Mouse (Mus musculus) liver, embryonic 14.5 days (tissue): Measurements from ENCODE around the gene Mgat4b. TPM values are rescaled to one million over a fixed set of nuclear protein-coding genes. Genes with fewer than 3 reads are reported as not detected.
A peak's percentile ranks its signal among the peaks of the same experiment; 100 is the strongest.

ENCODE experiments used
- ATAC-seq: fragments of 200-750 bp; cut with Nextera tagmentation; 2 replicates; pipeline ENCODE4 v1.8.0; 2017; ENCODE audit warnings: moderate number of reproducible peaks, mild to moderate bottlenecking, moderate library complexity; ENCODE audit not compliant: insufficient read depth
- DNase-seq, 3 experiments: peaks; one replicate each; pipeline ENCODE4 v3.0.0-alpha.2; 2012 to 2013; ENCODE audit warnings: low read depth in 3 of 3, low spot score in 3 of 3
- H3K27ac ChIP-seq: fragments of 300-500 bp; sonication (generic); 2 replicates; pipeline ENCODE4 v1.5.1; 2014; ENCODE audit warnings: moderate library complexity, mild to moderate bottlenecking, control low read depth, inconsistent platforms
- H3K27me3 ChIP-seq: fragments of 300-500 bp; sonication (generic); 2 replicates; pipeline ENCODE4 v1.6.1; 2014; ENCODE audit warnings: mild to moderate bottlenecking, low read length, moderate library complexity; ENCODE audit not compliant: control insufficient read depth, insufficient read depth
- H3K36me3 ChIP-seq: fragments of 300-500 bp; sonication (generic); replicated peaks from 2 replicates; pipeline ENCODE4 v1.6.1; 2014; ENCODE audit warnings: low read depth; ENCODE audit not compliant: control insufficient read depth, insufficient read depth
- H3K4me1 ChIP-seq, 2 experiments: fragments of 200-500 bp in 1 of 2; fragments of 300-500 bp in 1 of 2; sonication (generic) in 1 of 2; replicated peaks; 2 replicates each; pipeline ENCODE4 v1.6.1; 2012 to 2014; ENCODE audit warnings: antibody characterized with exemption in 1 of 2, inconsistent platforms in 1 of 2, low read length in 1 of 2; ENCODE audit not compliant: control insufficient read depth in 2 of 2, insufficient read depth in 2 of 2
- H3K4me2 ChIP-seq: fragments of 300-500 bp; sonication (generic); 2 replicates; pipeline ENCODE4 v1.6.1; 2014; ENCODE audit warnings: low read depth, mild to moderate bottlenecking, control low read depth, moderate library complexity
- H3K4me3 ChIP-seq, 2 experiments: fragments of 200-500 bp in 1 of 2; fragments of 300-500 bp in 1 of 2; sonication (generic) in 1 of 2; 2 replicates each; pipeline ENCODE4 v1.5.1; 2012 to 2014; ENCODE audit warnings: low read depth in 2 of 2, low read length in 2 of 2, mild to moderate bottlenecking in 2 of 2, control low read depth in 1 of 2, inconsistent platforms in 1 of 2, moderate library complexity in 1 of 2; ENCODE audit not compliant: insufficient read depth in 1 of 2
- H3K9ac ChIP-seq: fragments of 300-500 bp; sonication (generic); replicated peaks from 2 replicates; pipeline ENCODE4 v1.6.1; 2014; ENCODE audit warnings: mild to moderate bottlenecking, control low read depth, moderate library complexity
- H3K9me3 ChIP-seq: fragments of 300-500 bp; sonication (generic); 2 replicates; pipeline ENCODE4 v1.6.1; 2016; ENCODE audit warnings: low read length, mixed read lengths; ENCODE audit not compliant: control insufficient read depth
- CTCF ChIP-seq: IDR thresholded peaks from 2 replicates; pipeline ENCODE4 v1.5.1; 2016; ENCODE audit warnings: antibody characterized with exemption, low read depth, control low read depth
- EP300 ChIP-seq: IDR thresholded peaks from 2 replicates; pipeline ENCODE4 v1.6.1; 2016; ENCODE audit warnings: antibody characterized with exemption, low read depth
- WGBS: fragments of 180-500 bp; shearing (Covaris S2); extraction: QIAGEN DNeasy Blood & Tissue Kit; methylation state at CpG from one replicate; pipeline ENCODE4 v1.1.7; 2014; ENCODE audit not compliant: insufficient replicate concordance; 5-methylcytosine and 5-hydroxymethylcytosine counted together
- polyA plus RNA-seq, 2 experiments: library from polyadenylated mRNA; depleted of rRNA in 1 of 2; stranded (reverse) in 1 of 2; unstranded in 1 of 2; fragments of >200 nt; fragmentation: Nextera tagmentation in 1 of 2; extraction: Ambion mirVana in 1 of 2; gene quantifications; 2 replicates each; pipeline versions ENCODE4 v1.2.1 to v1.2.3; 2012 to 2014

Gene Mgat4b
- polyA plus RNA-seq, 2 experiments, result 5.7 to 14.8 TPM

- TF ChIP-seq EP300 (no peak), CTCF (no peak)
- ATAC-seq (no peak), DNase-seq (no peak)
- Histone ChIP-seq H3K4me2 (no peak overlapping the region), H3K27ac (no peak overlapping the region), H3K27me3 (no peaks in the 10 kb centered on the region), H3K4me3 (no peak overlapping the region), H3K36me3 (peaks cover 31% of the 10 kb centered on the region), H3K9me3 (no peaks in the 10 kb centered on the region), H3K4me1 (peaks cover 8 to 10% of the 10 kb centered on the region in 2 experiments), H3K9ac (no peak overlapping the region)
- WGBS, result 64% methylated on average over 7 of the region's 7 CpGs
Measured at GRCm38 (mm10) chr11:50229252-50229910, 18.7 kb downstream of the Mgat4b start.

DNA sequence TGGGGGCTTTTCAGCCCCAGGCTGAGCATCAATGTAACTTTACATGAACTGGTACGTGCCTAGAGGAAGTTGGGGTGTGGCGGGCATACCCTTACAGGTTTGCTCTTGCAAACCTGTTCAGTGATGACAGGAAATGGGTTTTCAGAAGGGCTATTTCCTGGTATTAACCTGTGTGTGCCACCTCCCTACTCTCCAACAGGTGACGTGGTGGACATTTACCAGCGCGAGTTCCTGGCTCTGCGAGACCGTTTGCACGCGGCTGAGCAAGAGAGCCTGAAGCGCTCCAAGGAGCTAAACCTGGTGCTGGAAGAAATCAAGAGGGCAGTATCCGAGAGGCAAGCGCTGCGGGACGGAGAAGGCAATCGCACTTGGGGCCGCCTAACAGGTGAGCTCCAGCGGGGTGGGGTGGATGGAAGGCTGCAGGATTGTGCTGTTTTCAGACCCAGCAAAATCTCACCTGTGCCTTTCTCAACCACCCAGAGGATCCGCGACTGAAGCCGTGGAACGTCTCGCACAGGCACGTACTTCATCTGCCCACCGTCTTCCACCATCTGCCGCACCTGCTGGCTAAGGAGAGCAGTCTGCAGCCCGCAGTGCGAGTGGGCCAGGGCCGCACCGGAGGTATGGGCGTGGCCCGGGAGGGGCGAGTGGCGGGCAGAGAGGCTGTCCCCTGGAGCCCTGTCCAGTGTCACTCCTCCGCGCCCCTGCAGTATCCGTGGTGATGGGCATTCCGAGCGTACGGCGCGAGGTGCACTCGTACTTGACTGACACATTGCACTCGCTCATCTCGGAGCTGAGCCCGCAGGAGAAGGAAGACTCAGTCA is 20.0 kb downstream of the Mgat4b start:
- 78% methylated on average over 45 of the region's 45 CpGs for WGBS
- Histone ChIP-seq H3K9ac (no peak overlapping the region), H3K36me3 (peaks cover 37% of the 10 kb centered on the region)

GRCm38 (mm10) chr11:50231411-50231810 is 20.7 kb downstream of the Mgat4b start:
- Histone ChIP-seq H3K4me1 (peaks cover 10 to 12% of the 10 kb centered on the region in 2 experiments), H3K4me2 (peak overlapping the region; percentile 34; the same call in 1 of the 2 replicates), H3K27ac (no peak overlapping the region), H3K4me3 (no peak overlapping the region), H3K9ac (no peak overlapping the region), H3K27me3 (no peaks in the 10 kb centered on the region), H3K9me3 (no peaks in the 10 kb centered on the region), H3K36me3 (peaks cover 37% of the 10 kb centered on the region)
- TF ChIP-seq EP300 (no peak), CTCF (peak; percentile 78)
- DNase-seq, result peak; percentile 64 to 68 (median 66)
- no peak for ATAC-seq
- WGBS, result 34% methylated on average over 8 of the region's 8 CpGs

More for the DNA sequence above, 20.0 kb downstream of the Mgat4b start:
- Histone ChIP-seq H3K27ac (no peak overlapping the region), H3K27me3 (no peaks in the 10 kb centered on the region), H3K9me3 (no peaks in the 10 kb centered on the region), H3K4me2 (peak overlapping the region; percentile 34; the same call in 1 of the 2 replicates), H3K4me3 (no peak overlapping the region), H3K4me1 (peaks cover 8 to 10% of the 10 kb centered on the region in 2 experiments)
- DNase-seq (no peak), ATAC-seq (no peak)
- no peak for TF ChIP-seq EP300
- TF ChIP-seq CTCF, result no peak

GRCm38 (mm10) chr11:50233022-50233421 is 22.3 kb downstream of the Mgat4b start:
- WGBS, result 72% methylated on average over 13 of the region's 13 CpGs
- ATAC-seq (no peak), DNase-seq (no peak)
- H3K27ac ChIP-seq, result no peak overlapping the region
- no peak for TF ChIP-seq EP300
- TF ChIP-seq CTCF, result no peak
- no peak overlapping the region for H3K4me2 ChIP-seq
- no peak overlapping the region for H3K9ac ChIP-seq
- no peaks in the 10 kb centered on the region; the same call in 1 of the 2 replicates for H3K27me3 ChIP-seq
- no peak overlapping the region for H3K4me3 ChIP-seq
- no peaks in the 10 kb centered on the region for H3K9me3 ChIP-seq
- peaks cover 37% of the 10 kb centered on the region for H3K36me3 ChIP-seq
- peaks cover 12 to 17% of the 10 kb centered on the region in 2 experiments for H3K4me1 ChIP-seq

DNA sequence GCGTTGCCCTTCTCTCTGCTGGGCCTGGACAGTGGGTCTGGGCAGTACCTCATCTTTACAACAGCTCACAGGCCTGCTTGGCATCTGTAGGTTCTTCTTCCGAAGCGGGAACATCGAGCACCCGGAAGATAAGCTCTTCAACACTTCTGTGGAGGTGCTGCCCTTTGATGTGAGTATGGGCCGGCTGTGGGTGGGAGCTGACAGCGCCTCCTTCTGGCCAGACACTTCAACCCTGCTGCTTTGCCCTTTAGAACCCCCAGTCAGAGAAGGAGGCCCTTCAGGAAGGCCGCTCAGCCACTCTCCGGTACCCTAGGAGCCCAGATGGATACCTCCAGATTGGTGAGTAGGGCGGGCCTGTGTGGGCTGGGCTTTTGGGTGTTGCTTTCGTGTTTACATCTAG is 23.3 kb downstream of the Mgat4b start:
- WGBS, result 77% methylated on average over 11 of the region's 11 CpGs
- DNase-seq, result no peak
- ATAC-seq, result no peak

More for the DNA sequence above, 23.3 kb downstream of the Mgat4b start:
- Histone ChIP-seq H3K27ac (no peak overlapping the region), H3K36me3 (peaks cover 37% of the 10 kb centered on the region), H3K9me3 (no peaks in the 10 kb centered on the region), H3K9ac (no peak overlapping the region), H3K27me3 (no peaks in the 10 kb centered on the region; the same call in 1 of the 2 replicates), H3K4me2 (no peak overlapping the region), H3K4me1 (peaks cover 22 to 23% of the 10 kb centered on the region in 2 experiments), H3K4me3 (no peak overlapping the region)
- TF ChIP-seq CTCF (peak; percentile 69), EP300 (no peak)
